9 mouse cellular contexts compared by ENCODE assay signal in genomic region chr14:27192450-27192849, GRCm38 (mm10).
A peak's percentile ranks its signal among the peaks of the same experiment; 100 is the strongest.
DNase-seq lines count a peak whose midpoint lies in the region; ATAC-seq and TF ChIP-seq lines count a peak whose summit lies in the region.
"Had no signal": no experiment of that assay in that cellular context is flagged by ENCODE, and none has a peak within 500 bp of the region (broad histone marks: within the 10 kb centered on the region; RNA-seq: fewer than 3 reads in every experiment).

No protein-coding gene starts in this region.

- peak; percentile 48 for DNase-seq in kidney, adult 18-20 months
- no peak for DNase-seq in ES-E14 (ENCODE audit: low read depth, low spot score)
- peak; percentile 51 for DNase-seq in embryo, embryonic 11 days
- DNase-seq in naive thymus-derived CD4-positive, alpha-beta T cell, adult 2 months (ENCODE audit: low read depth) = peak; percentile 75
- no peak for DNase-seq in left cerebral cortex, postnatal 14 days (ENCODE audit: low spot score in 2 of 2)
- no peak for DNase-seq in midbrain, embryonic 10.5 days (ENCODE audit: low spot score)

- H3K9ac ChIP-seq in kidney, embryonic 15.5 days = no peak overlapping the region
- no peak overlapping the region for H3K9ac ChIP-seq in ES-E14 (ENCODE audit: insufficient read depth, low read depth, low read length, poor library complexity, severe bottlenecking)
- H3K9ac ChIP-seq: embryonic facial prominence, embryonic 13.5 days had no signal

- peaks cover 17% of the 10 kb centered on the region for H3K4me1 ChIP-seq in kidney, embryonic 15.5 days
- H3K4me1 ChIP-seq in ES-E14 (ENCODE audit: control insufficient read depth in 2 of 2, insufficient read depth in 2 of 2, low read length in 2 of 2, poor library complexity in 1 of 2) = peaks cover 0 to 10% of the 10 kb centered on the region in 2 experiments; a peak in 1 of 4 replicates
- H3K4me1 ChIP-seq in midbrain, embryonic 10.5 days = no peaks in the 10 kb centered on the region

- no peaks in the 10 kb centered on the region for H3K9me3 ChIP-seq in kidney, embryonic 15.5 days (replicated peaks)
- no peaks in the 10 kb centered on the region for H3K9me3 ChIP-seq in ES-E14 (ENCODE audit: control insufficient read depth, insufficient read depth, low read depth, low read length)
- H3K9me3 ChIP-seq in midbrain, embryonic 10.5 days (replicated peaks) = no peaks in the 10 kb centered on the region
- H3K9me3 ChIP-seq: embryonic facial prominence, embryonic 13.5 days had no signal

- H3K4me2 ChIP-seq in kidney, embryonic 15.5 days = no peak overlapping the region
- H3K4me2 ChIP-seq: embryonic facial prominence, embryonic 13.5 days had no signal

- no peaks in the 10 kb centered on the region for H3K36me3 ChIP-seq in kidney, embryonic 15.5 days
- no peaks in the 10 kb centered on the region for H3K36me3 ChIP-seq in ES-E14 (ENCODE audit: control insufficient read depth, insufficient read depth, low read length, poor library complexity, severe bottlenecking)
- H3K36me3 ChIP-seq in midbrain, embryonic 10.5 days = no peaks in the 10 kb centered on the region
- H3K36me3 ChIP-seq: embryonic facial prominence, embryonic 13.5 days had no signal

- intact Hi-C loops in left cerebral cortex, postnatal 14 days (cut with DNase I) = loop anchor here (5.0 kb wide), 1 partner anchor 145 kb away; no protein-coding TSS in a partner anchor

- WGBS in kidney, embryonic 15.5 days = 38% methylated on average over 3 of the region's 3 CpGs
- 52% methylated on average over 3 of the region's 3 CpGs for WGBS in midbrain, embryonic 10.5 days

- H3K27ac ChIP-seq in kidney, embryonic 15.5 days = no peak overlapping the region
- H3K27ac ChIP-seq in ES-E14 (ENCODE audit: insufficient read depth, low read depth, low read length, poor library complexity, severe bottlenecking) = no peak overlapping the region
- H3K27ac ChIP-seq in midbrain, embryonic 10.5 days (replicated peaks) = no peak overlapping the region
- H3K27ac ChIP-seq: embryonic facial prominence, embryonic 13.5 days had no signal

- in situ Hi-C loops in ES-E14 (cut with MboI; ENCODE audit: low sequenced_read_pairs in 2 of 2, unreplicated experiment in 2 of 2) = loop anchor here (25.0 kb wide), 1 partner anchor 545 kb away; no protein-coding TSS in a partner anchor

- H3K27me3 ChIP-seq in kidney, embryonic 15.5 days = no peaks in the 10 kb centered on the region
- no peaks in the 10 kb centered on the region for H3K27me3 ChIP-seq in midbrain, embryonic 10.5 days (ENCODE audit: low read depth, poor library complexity, severe bottlenecking)

- ATAC-seq in kidney, embryonic 15.5 days (replicated peaks; ENCODE audit: low FRiP score) = no peak
- ATAC-seq in erythroid progenitor cell, adult 5-6 weeks (replicated peaks; ENCODE audit: low FRiP score, poor library complexity, severe bottlenecking) = no peak

- H3K4me3 ChIP-seq in kidney, embryonic 15.5 days (replicated peaks) = no peak overlapping the region
- no peak overlapping the region for H3K4me3 ChIP-seq in ES-E14 (ENCODE audit: insufficient read depth in 1 of 2, low read depth in 1 of 2, low read length in 2 of 2, poor library complexity in 1 of 2, severe bottlenecking in 1 of 2)
- no peak overlapping the region for H3K4me3 ChIP-seq in midbrain, embryonic 10.5 days
- H3K4me3 ChIP-seq: embryonic facial prominence, embryonic 13.5 days had no signal

TF ChIP-seq in ES-E14, 5 proteins besides CTCF, POLR2A, EP300 and RAD21:
- TF ChIP-seq HCFC1 (IDR thresholded peaks at IDR 0.05; ENCODE audit: borderline replicate concordance, insufficient read depth, low read length) (no peak), ZC3H11A (IDR thresholded peaks at IDR 0.05; ENCODE audit: borderline replicate concordance, low read depth, low read length) (peak; percentile 54), CHD2 (IDR thresholded peaks at IDR 0.05; ENCODE audit: low read depth, low read length) (no peak), ZNF384 (IDR thresholded peaks at IDR 0.05; ENCODE audit: low read depth, low read length) (no peak), MAFK (IDR thresholded peaks at IDR 0.05; ENCODE audit: insufficient read depth, low read depth, low read length) (no peak)

Comparison
In these comparisons a context has a peak if more than half of its experiments do, and no peak if none do; other contexts are left out.
1. DNase-seq: peak in kidney, adult 18-20 months (single experiment), embryo, embryonic 11 days (single experiment) and naive thymus-derived CD4-positive, alpha-beta T cell, adult 2 months (single experiment); none in ES-E14 (single experiment), left cerebral cortex, postnatal 14 days (0 of 2) and midbrain, embryonic 10.5 days (single experiment).